Mouse (Mus musculus) CH12.LX (cell line): ENCODE data around the gene 4930595D18Rik. TPM values are rescaled to one million over a fixed set of nuclear protein-coding genes. Genes with fewer than 3 reads are reported as not detected.

Experiments
- DNase-seq: peaks from one replicate; pipeline ENCODE4 v3.0.0-alpha.2; 2013; ENCODE audit errors: extremely low read depth
- H3K27ac ChIP-seq: 2 replicates; pipeline ENCODE4 v1.5.1; 2012; ENCODE audit warnings: low read depth, mild to moderate bottlenecking, control low read depth, moderate library complexity; ENCODE audit not compliant: insufficient read depth
- H3K27me3 ChIP-seq: replicated peaks from 2 replicates; pipeline ENCODE3; 2012; ENCODE audit warnings: inconsistent platforms
- H3K36me3 ChIP-seq, 2 experiments: replicated peaks in 1 of 2; 2 replicates each; pipeline versions ENCODE3 to v1.6.1; 2012; ENCODE audit warnings: inconsistent platforms in 1 of 2, low read length in 1 of 2, mild to moderate bottlenecking in 1 of 2, mixed read lengths in 1 of 2, moderate library complexity in 1 of 2; ENCODE audit not compliant: control insufficient read depth in 1 of 2, insufficient read depth in 1 of 2
- H3K4me1 ChIP-seq, 2 experiments: 2 replicates each; pipeline ENCODE4 v1.6.1; 2012; ENCODE audit warnings: inconsistent platforms in 1 of 2, moderate library complexity in 1 of 2; ENCODE audit not compliant: insufficient read depth in 2 of 2, control insufficient read depth in 1 of 2
- H3K4me2 ChIP-seq: 2 replicates; pipeline ENCODE4 v1.6.1; 2012; ENCODE audit warnings: low read depth, mild to moderate bottlenecking, control low read depth; ENCODE audit not compliant: poor library complexity, insufficient read depth, severe bottlenecking
- H3K4me3 ChIP-seq, 3 experiments: fragments of 150-350 bp in 1 of 3; sonication (generic) in 1 of 3; replicated peaks in 1 of 3; 2 replicates each; pipeline versions ENCODE3 to v1.5.1; 2011 to 2012; ENCODE audit warnings: low read depth in 2 of 3, low read length in 2 of 3, mild to moderate bottlenecking in 2 of 3, moderate library complexity in 2 of 3, control low read depth in 1 of 3, improper control_type of control experiment in 1 of 3, inconsistent platforms in 1 of 3, mixed read lengths in 1 of 3; ENCODE audit not compliant: poor library complexity in 1 of 3
- H3K79me2 ChIP-seq: replicated peaks from 2 replicates; pipeline ENCODE4 v1.6.1; 2012; ENCODE audit warnings: mild to moderate bottlenecking, moderate library complexity; ENCODE audit not compliant: control insufficient read depth, poor library complexity, insufficient read depth, severe bottlenecking; ENCODE audit errors: extremely low read depth
- H3K9ac ChIP-seq: 2 replicates; pipeline ENCODE4 v1.6.1; 2012; ENCODE audit warnings: low read depth, mild to moderate bottlenecking, control low read depth, moderate library complexity; ENCODE audit not compliant: insufficient read depth
- H3K9me3 ChIP-seq: replicated peaks from 2 replicates; pipeline ENCODE3; 2012; ENCODE audit warnings: low read length, inconsistent platforms, mixed read lengths
- BHLHE40 ChIP-seq: IDR thresholded peaks from 2 replicates; pipeline ENCODE4 v1.6.1; 2011; ENCODE audit warnings: mild to moderate bottlenecking, low read depth, low read length, improper control_type of control experiment
- CTCF ChIP-seq, 2 experiments: IDR thresholded peaks in 1 of 2; conservative IDR thresholded peaks in 1 of 2; 2 replicates each; pipeline ENCODE4 v1.5.1; 2011 to 2012; ENCODE audit warnings: low read depth in 2 of 2, low read length in 2 of 2, improper control_type of control experiment in 1 of 2, inconsistent platforms in 1 of 2, mild to moderate bottlenecking in 1 of 2, moderate library complexity in 1 of 2
- ELF1 ChIP-seq: IDR thresholded peaks from 2 replicates; pipeline ENCODE4 v1.6.1; 2014; ENCODE audit warnings: low read depth, mild to moderate bottlenecking, inconsistent platforms, low read length, improper control_type of control experiment
- ETS1 ChIP-seq: conservative IDR thresholded peaks from 2 replicates; pipeline ENCODE4 v1.6.1; 2012; ENCODE audit warnings: low read depth, mild to moderate bottlenecking, inconsistent platforms, low read length, improper control_type of control experiment, moderate library complexity
- IRF4 ChIP-seq: IDR thresholded peaks from 2 replicates; pipeline ENCODE4 v1.6.1; 2014; ENCODE audit warnings: low read depth, mild to moderate bottlenecking, inconsistent platforms, low read length, improper control_type of control experiment
- JUN ChIP-seq: IDR thresholded peaks from 2 replicates; pipeline ENCODE4 v1.6.1; 2011; ENCODE audit warnings: low read depth, mild to moderate bottlenecking, low read length, improper control_type of control experiment, moderate library complexity; ENCODE audit not compliant: insufficient read depth
- MYC ChIP-seq: IDR thresholded peaks from 2 replicates; pipeline ENCODE4 v1.6.1; 2011; ENCODE audit warnings: low read depth, mild to moderate bottlenecking, improper control_type of control experiment, low read length
- NRF1 ChIP-seq: IDR thresholded peaks from 2 replicates; pipeline ENCODE4 v1.6.1; 2014; ENCODE audit warnings: low read depth, mild to moderate bottlenecking, inconsistent platforms, low read length, improper control_type of control experiment, moderate library complexity
- RAD21 ChIP-seq: IDR thresholded peaks from 2 replicates; pipeline ENCODE4 v1.6.1; 2011; ENCODE audit warnings: low read depth, mild to moderate bottlenecking, low read length, improper control_type of control experiment, moderate library complexity
- RCOR1 ChIP-seq: conservative IDR thresholded peaks from 2 replicates; pipeline ENCODE4 v1.6.1; 2012; ENCODE audit warnings: low read depth, mild to moderate bottlenecking, inconsistent platforms, low read length, improper control_type of control experiment
- SMC3 ChIP-seq: IDR thresholded peaks from 2 replicates; pipeline ENCODE4 v1.6.1; 2011; ENCODE audit warnings: low read depth, low read length, improper control_type of control experiment
- USF1 ChIP-seq: IDR thresholded peaks from 2 replicates; pipeline ENCODE4 v1.6.1; 2014; ENCODE audit warnings: low read depth, mild to moderate bottlenecking, inconsistent platforms, low read length, improper control_type of control experiment
- ZKSCAN1 ChIP-seq: IDR thresholded peaks from 2 replicates; pipeline ENCODE4 v1.6.1; 2012; ENCODE audit warnings: low read depth, inconsistent platforms, low read length, improper control_type of control experiment, borderline replicate concordance
- dilution Hi-C: fragments of 300-500 bp; cut with MboI; formaldehyde crosslinking; loops from 2 replicates; pipeline ENCODE4 v1.14.3; 2020; ENCODE audit warnings: low sequenced_read_pairs; ENCODE audit not compliant: extremely low pct_unique_long_range_greater_than_20kb, extremely low pct_ligation_motif_present
- in situ Hi-C: fragments of 300-500 bp; cut with MboI; formaldehyde crosslinking; loops from 3 replicates; pipeline ENCODE4 v1.14.3; 2019; ENCODE audit warnings: low sequenced_read_pairs, low pct_ligation_motif_present, low pct_unique_long_range_greater_than_20kb, mixed read lengths
- polyA plus RNA-seq: library from polyadenylated mRNA; unstranded; fragments of >175 nt; gene quantifications from 2 replicates; pipeline ENCODE4 v1.2.1, GENCODE M21; 2012; ENCODE audit warnings: low read depth; ENCODE audit not compliant: insufficient read length
- total RNA-seq, 2 experiments: library from RNA; depleted of rRNA; stranded (reverse); fragments of 300-350 nt in 1 of 2; fragments of >200 nt in 1 of 2; gene quantifications; 2 replicates each; pipeline ENCODE4 v1.2.3; 2012 to 2014

4930595D18Rik gene
- total and polyA plus RNA-seq, 3 experiments, result 0.57 TPM; not detected in 2

- TF ChIP-seq BHLHE40 (peak; percentile 50), RCOR1 (no peak), ETS1 (peak; percentile 58)
Measured at GRCm38 (mm10) chr12:111144598-111144997, 39.7 kb downstream of the 4930595D18Rik start (continued).

GRCm38 (mm10) chr12:111143509-111144063 lies 40.7 kb downstream of the 4930595D18Rik start:
- in situ Hi-C loops, result no loop called here

GRCm38 (mm10) chr12:111143005-111143508 lies 41.2 kb downstream of the 4930595D18Rik start:
- Histone ChIP-seq H3K27ac (no peak overlapping the region), H3K4me3 (no peak overlapping the region), H3K9me3 (peaks cover 5% of the 10 kb centered on the region), H3K9ac (no peak overlapping the region), H3K4me2 (no peak overlapping the region), H3K79me2 (no peaks in the 10 kb centered on the region), H3K4me1 (peaks cover 18 to 50% of the 10 kb centered on the region in 2 experiments), H3K27me3 (no peaks in the 10 kb centered on the region), H3K36me3 (no peaks in the 10 kb centered on the region)
- dilution Hi-C loops (no loop called here), in situ Hi-C loops (no loop called here)
- peak in 1 of 2 experiments; percentile 43; a peak in 2 of 4 replicates for TF ChIP-seq CTCF (conservative IDR thresholded peaks at IDR 0.05 in 1 of 2, IDR thresholded peaks at IDR 0.05 in 1 of 2; ENCODE audit: low read depth in 2 of 2, low read length in 2 of 2)
- no peak for TF ChIP-seq NRF1
- no peak for TF ChIP-seq ELF1
- no peak for DNase-seq

More at GRCm38 (mm10) chr12:111143509-111144063, 40.7 kb downstream of the 4930595D18Rik start:
- H3K9me3 ChIP-seq, result peaks cover 5% of the 10 kb centered on the region
- no peaks in the 10 kb centered on the region for H3K27me3 ChIP-seq
- peaks cover 22 to 55% of the 10 kb centered on the region in 2 experiments for H3K4me1 ChIP-seq
- DNase-seq, result no peak
- H3K4me2 ChIP-seq, result no peak overlapping the region
- no peaks in the 10 kb centered on the region for H3K36me3 ChIP-seq
- no peaks in the 10 kb centered on the region for H3K79me2 ChIP-seq
- dilution Hi-C loops, result no loop called here
- H3K4me3 ChIP-seq, result no peak overlapping the region
- H3K9ac ChIP-seq, result no peak overlapping the region
- H3K27ac ChIP-seq, result no peak overlapping the region
- no peak for TF ChIP-seq ZKSCAN1
- no peak for TF ChIP-seq MYC
- no peak for TF ChIP-seq USF1

GRCm38 (mm10) chr12:111137079-111137478 lies 47.2 kb downstream of the 4930595D18Rik start:
- peaks cover 7% of the 10 kb centered on the region for H3K9me3 ChIP-seq
- H3K27ac ChIP-seq, result no peak overlapping the region
- dilution Hi-C loops, result no loop called here
- H3K4me2 ChIP-seq, result no peak overlapping the region
- in situ Hi-C loops, result loop anchor here (5.0 to 10.0 kb wide), 2 partner anchors 40 to 202 kb away; no protein-coding TSS in a partner anchor
- DNase-seq, result peak; percentile 27
- no peaks in the 10 kb centered on the region for H3K36me3 ChIP-seq
- no peak overlapping the region for H3K9ac ChIP-seq
- no peak overlapping the region for H3K4me3 ChIP-seq
- peak; percentile 71 for TF ChIP-seq RAD21
- TF ChIP-seq IRF4, result no peak
- TF ChIP-seq MYC, result no peak
- TF ChIP-seq CTCF (conservative IDR thresholded peaks at IDR 0.05 in 1 of 2, IDR thresholded peaks at IDR 0.05 in 1 of 2; ENCODE audit: low read depth in 2 of 2, low read length in 2 of 2), result peak; percentile 33 to 73; a peak in 3 of 4 replicates
- no peak for TF ChIP-seq JUN
- no peak for TF ChIP-seq USF1
- peak; percentile 55 for TF ChIP-seq SMC3
- H3K4me1 ChIP-seq, result peaks cover 0 to 10% of the 10 kb centered on the region in 2 experiments; a peak in 1 of 4 replicates
- H3K27me3 ChIP-seq, result no peaks in the 10 kb centered on the region
- H3K79me2 ChIP-seq, result no peaks in the 10 kb centered on the region
